Mouse (Mus musculus): ENCODE measurements around the gene Suds3. TPM values are rescaled to one million over a fixed set of nuclear protein-coding genes. Genes with fewer than 3 reads are reported as not detected.

The Suds3 gene
- total and polyA plus RNA-seq, 3 experiments, result 36.3 to 83.3 (median 61.0) TPM

DNA sequence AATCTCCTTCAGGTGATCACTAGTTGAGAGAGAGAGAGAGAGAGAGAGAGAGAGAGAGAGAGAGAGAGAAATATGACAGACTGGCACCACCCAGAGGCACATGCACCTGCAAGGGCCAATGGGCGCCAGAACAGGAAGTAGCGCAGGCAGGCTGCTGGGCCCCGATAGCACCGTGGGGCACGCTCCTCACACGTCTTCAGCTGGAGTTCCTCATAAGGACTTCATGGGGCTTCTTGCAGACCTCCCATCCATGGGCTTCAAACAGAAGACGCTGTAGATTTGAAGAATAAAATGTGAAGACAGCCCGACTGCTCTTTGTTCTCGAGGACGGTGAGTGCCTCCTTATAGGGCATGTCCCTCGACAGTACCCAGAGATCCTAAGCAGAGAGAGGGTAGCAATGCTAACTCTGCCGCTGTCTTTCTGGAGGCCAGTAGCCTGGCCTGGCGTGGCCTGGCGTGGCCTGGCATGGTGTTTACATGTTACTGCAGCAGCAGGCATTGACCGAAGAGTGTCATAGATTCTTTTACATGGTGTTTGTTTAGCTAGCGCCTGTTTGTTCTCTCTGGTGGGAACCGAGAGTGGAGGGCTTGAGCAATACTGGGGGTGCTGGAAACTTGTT, 17.6 kb upstream of the Suds3 start:
- H3K4me3 ChIP-seq (ENCODE audit: low read depth, low read length), result peak overlapping the region; percentile 73
- peak; percentile 62 for ATAC-seq (ENCODE audit: extremely low read depth, insufficient number of reproducible peaks, low FRiP score, poor library complexity, severe bottlenecking)

DNA sequence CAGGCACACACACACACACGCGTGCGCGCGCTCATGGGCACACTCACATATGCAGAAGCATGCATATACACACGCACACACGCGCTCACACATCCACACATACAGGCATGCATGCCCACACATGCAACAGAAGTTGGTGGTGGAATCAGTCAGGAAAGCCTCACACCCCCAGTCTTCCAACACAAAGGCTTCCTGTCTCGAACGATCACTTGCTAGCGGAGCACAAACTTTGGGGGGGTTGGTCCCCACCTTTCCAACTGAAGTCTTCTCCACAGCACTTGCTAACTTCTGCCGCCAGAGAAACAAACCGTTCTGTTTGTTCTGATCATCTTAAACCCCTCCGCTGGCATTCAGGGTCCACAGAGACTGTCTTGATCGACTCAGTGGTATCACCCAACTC, 14.8 kb upstream of the Suds3 start:
- ATAC-seq (ENCODE audit: extremely low read depth, insufficient number of reproducible peaks, low FRiP score, poor library complexity, severe bottlenecking), result no peak
- no peak overlapping the region for H3K4me3 ChIP-seq (ENCODE audit: low read depth, low read length)
- TF ChIP-seq GATA2 (IDR thresholded peaks at IDR 0.05; ENCODE audit: borderline replicate concordance, low read depth, low read length) (no peak), CTCF (IDR thresholded peaks at IDR 0.05; ENCODE audit: low read depth, low read length) (no peak), POLR2AphosphoS5 (IDR thresholded peaks at IDR 0.05; ENCODE audit: insufficient replicate concordance, low read depth, low read length) (no peak), TAL1 (conservative IDR thresholded peaks at IDR 0.05; ENCODE audit: low read depth, low read length) (no peak), GATA1 (IDR thresholded peaks at IDR 0.05; ENCODE audit: borderline replicate concordance, low read length) (no peak)
- DNase-seq (ENCODE audit: low spot score), result no peak
- peaks cover 35% of the 10 kb centered on the region for H3K36me3 ChIP-seq (replicated peaks)
- H3K27me3 ChIP-seq (ENCODE audit: insufficient read depth, low read length), result no peaks in the 10 kb centered on the region
- H3K9me3 ChIP-seq (replicated peaks), result peaks cover 3% of the 10 kb centered on the region; the same call in 1 of the 2 replicates
- peaks cover 40% of the 10 kb centered on the region for H3K4me1 ChIP-seq (ENCODE audit: insufficient read depth, low read depth, low read length)

More for the DNA sequence above, 17.6 kb upstream of the Suds3 start:
- peak; percentile 75 for DNase-seq (ENCODE audit: low spot score)
- Histone ChIP-seq H3K4me1 (ENCODE audit: insufficient read depth, low read depth, low read length) (peaks cover 59% of the 10 kb centered on the region), H3K9me3 (replicated peaks) (no peaks in the 10 kb centered on the region), H3K36me3 (replicated peaks) (peaks cover 43% of the 10 kb centered on the region), H3K27me3 (ENCODE audit: insufficient read depth, low read length) (no peaks in the 10 kb centered on the region)
- TF ChIP-seq GATA1 (IDR thresholded peaks at IDR 0.05; ENCODE audit: borderline replicate concordance, low read length), result no peak
- TF ChIP-seq TAL1 (conservative IDR thresholded peaks at IDR 0.05; ENCODE audit: low read depth, low read length), result peak; percentile 52; the same call in 1 of the 2 replicates

DNA sequence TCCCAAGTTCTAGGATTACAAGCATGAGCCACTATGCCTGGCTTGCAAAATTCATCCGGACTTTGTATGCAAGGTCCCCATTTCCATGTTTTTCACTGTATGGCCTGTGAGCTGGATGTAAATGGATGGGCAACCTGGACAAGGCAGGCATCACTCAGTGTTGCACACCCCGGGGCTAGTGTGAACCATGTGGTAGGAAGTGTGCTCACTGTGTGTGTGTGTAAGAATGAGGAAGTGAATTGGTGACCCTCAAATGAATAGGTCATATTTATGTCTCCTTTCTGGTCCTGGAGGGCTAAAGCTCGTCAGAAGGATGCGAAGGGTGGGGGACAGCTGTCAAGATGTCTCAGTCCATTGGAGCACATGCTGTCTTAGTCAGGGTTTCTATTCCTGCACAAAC, 11.1 kb upstream of the Suds3 start:
- DNase-seq (ENCODE audit: low spot score), result no peak
- TF ChIP-seq CTCF (IDR thresholded peaks at IDR 0.05; ENCODE audit: low read depth, low read length) (no peak), GATA1 (IDR thresholded peaks at IDR 0.05; ENCODE audit: borderline replicate concordance, low read length) (no peak), GATA2 (IDR thresholded peaks at IDR 0.05; ENCODE audit: borderline replicate concordance, low read depth, low read length) (no peak), POLR2AphosphoS5 (IDR thresholded peaks at IDR 0.05; ENCODE audit: insufficient replicate concordance, low read depth, low read length) (no peak), TAL1 (conservative IDR thresholded peaks at IDR 0.05; ENCODE audit: low read depth, low read length) (no peak)
- no peak for ATAC-seq (ENCODE audit: extremely low read depth, insufficient number of reproducible peaks, low FRiP score, poor library complexity, severe bottlenecking)
- Histone ChIP-seq H3K27me3 (ENCODE audit: insufficient read depth, low read length) (no peaks in the 10 kb centered on the region), H3K36me3 (replicated peaks) (peaks cover 44% of the 10 kb centered on the region), H3K4me1 (ENCODE audit: insufficient read depth, low read depth, low read length) (peaks cover 37% of the 10 kb centered on the region), H3K4me3 (ENCODE audit: low read depth, low read length) (no peak overlapping the region), H3K9me3 (replicated peaks) (peaks cover 6% of the 10 kb centered on the region; the same call in 1 of the 2 replicates)

DNA sequence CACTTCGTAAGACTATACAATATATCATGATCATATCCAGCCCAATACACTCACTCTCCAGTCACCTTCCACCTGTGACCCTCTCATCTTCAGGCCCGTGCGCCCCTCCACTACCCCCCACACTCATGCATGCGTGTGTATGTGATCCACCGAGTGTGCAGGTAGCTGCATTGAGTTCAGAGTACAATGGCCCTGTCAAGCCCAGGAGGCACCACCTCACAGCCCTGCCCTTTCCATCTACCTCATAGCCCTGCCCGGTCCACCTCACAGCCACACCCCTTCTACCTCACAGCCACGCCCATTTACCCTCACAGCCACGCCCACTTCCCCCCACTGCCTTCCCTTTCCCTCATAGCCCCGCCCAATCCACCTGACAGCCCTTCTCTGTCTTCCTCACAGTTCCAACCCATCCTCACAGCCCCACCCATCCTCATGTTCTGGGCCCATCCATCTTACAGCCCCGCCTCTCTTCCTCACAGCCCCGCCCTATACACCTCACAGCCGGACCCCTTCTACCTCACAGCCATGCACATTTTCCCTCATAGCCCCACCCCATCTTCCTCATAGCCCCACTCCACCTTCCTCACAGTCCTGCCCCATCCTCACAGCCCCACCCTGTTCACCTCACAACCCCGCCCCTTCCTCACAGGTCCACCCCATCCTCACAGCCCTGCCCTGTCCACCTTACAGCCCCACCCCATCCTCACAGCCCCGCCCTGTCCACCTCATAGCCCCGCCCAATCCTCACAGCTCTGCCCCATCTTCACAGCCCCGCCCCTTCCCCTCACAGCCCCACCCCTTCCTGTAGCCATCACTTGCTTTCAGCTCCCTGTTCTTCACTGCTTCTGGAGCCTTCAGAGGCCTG, 9.8 kb upstream of the Suds3 start:
- H3K4me1 ChIP-seq (ENCODE audit: insufficient read depth, low read depth, low read length), result peaks cover 45% of the 10 kb centered on the region
- H3K27me3 ChIP-seq (ENCODE audit: insufficient read depth, low read length), result no peaks in the 10 kb centered on the region
- no peak for TF ChIP-seq GATA2 (IDR thresholded peaks at IDR 0.05; ENCODE audit: borderline replicate concordance, low read depth, low read length)
- no peak for TF ChIP-seq POLR2AphosphoS5 (IDR thresholded peaks at IDR 0.05; ENCODE audit: insufficient replicate concordance, low read depth, low read length)
- no peak for TF ChIP-seq TAL1 (conservative IDR thresholded peaks at IDR 0.05; ENCODE audit: low read depth, low read length)
- no peak for TF ChIP-seq GATA1 (IDR thresholded peaks at IDR 0.05; ENCODE audit: borderline replicate concordance, low read length)
- TF ChIP-seq CTCF (IDR thresholded peaks at IDR 0.05; ENCODE audit: low read depth, low read length), result no peak
- H3K9me3 ChIP-seq (replicated peaks), result peaks cover 6% of the 10 kb centered on the region; the same call in 1 of the 2 replicates
- peaks cover 39% of the 10 kb centered on the region for H3K36me3 ChIP-seq (replicated peaks)
- peak overlapping the region; percentile 30; the same call in 1 of the 2 replicates for H3K4me3 ChIP-seq (ENCODE audit: low read depth, low read length)
- DNase-seq (ENCODE audit: low spot score), result no peak
- ATAC-seq (ENCODE audit: extremely low read depth, insufficient number of reproducible peaks, low FRiP score, poor library complexity, severe bottlenecking), result no peak

DNA sequence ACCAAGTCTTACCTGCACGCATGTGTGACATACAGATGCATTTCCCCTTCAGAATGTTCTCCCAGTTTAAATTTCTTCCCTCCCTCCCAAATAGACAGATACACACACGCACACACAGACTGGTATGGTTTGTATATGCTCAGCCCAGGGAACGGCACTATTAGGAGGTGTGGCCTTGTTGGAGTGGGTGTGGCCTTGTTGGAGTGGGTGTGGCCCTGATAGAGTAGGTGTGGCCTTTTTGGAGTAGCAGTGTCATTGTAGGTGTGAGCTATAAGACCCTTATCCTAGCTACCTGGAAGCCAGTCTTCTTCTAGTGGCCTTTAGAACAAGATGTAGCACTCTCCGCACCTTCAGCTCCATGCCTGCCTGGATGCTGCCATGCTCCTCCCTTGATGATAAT, 7.9 kb upstream of the Suds3 start:
- ATAC-seq (ENCODE audit: extremely low read depth, insufficient number of reproducible peaks, low FRiP score, poor library complexity, severe bottlenecking), result no peak
- no peak for TF ChIP-seq POLR2AphosphoS5 (IDR thresholded peaks at IDR 0.05; ENCODE audit: insufficient replicate concordance, low read depth, low read length)
- TF ChIP-seq GATA2 (IDR thresholded peaks at IDR 0.05; ENCODE audit: borderline replicate concordance, low read depth, low read length), result no peak
- TF ChIP-seq TAL1 (conservative IDR thresholded peaks at IDR 0.05; ENCODE audit: low read depth, low read length), result no peak
- no peak for TF ChIP-seq CTCF (IDR thresholded peaks at IDR 0.05; ENCODE audit: low read depth, low read length)
- no peak for TF ChIP-seq GATA1 (IDR thresholded peaks at IDR 0.05; ENCODE audit: borderline replicate concordance, low read length)
- Histone ChIP-seq H3K9me3 (replicated peaks) (peaks cover 6% of the 10 kb centered on the region; the same call in 1 of the 2 replicates), H3K27me3 (ENCODE audit: insufficient read depth, low read length) (no peaks in the 10 kb centered on the region), H3K4me3 (ENCODE audit: low read depth, low read length) (no peak overlapping the region), H3K36me3 (replicated peaks) (peaks cover 27% of the 10 kb centered on the region), H3K4me1 (ENCODE audit: insufficient read depth, low read depth, low read length) (peaks cover 53% of the 10 kb centered on the region)
- DNase-seq (ENCODE audit: low spot score), result no peak

DNA sequence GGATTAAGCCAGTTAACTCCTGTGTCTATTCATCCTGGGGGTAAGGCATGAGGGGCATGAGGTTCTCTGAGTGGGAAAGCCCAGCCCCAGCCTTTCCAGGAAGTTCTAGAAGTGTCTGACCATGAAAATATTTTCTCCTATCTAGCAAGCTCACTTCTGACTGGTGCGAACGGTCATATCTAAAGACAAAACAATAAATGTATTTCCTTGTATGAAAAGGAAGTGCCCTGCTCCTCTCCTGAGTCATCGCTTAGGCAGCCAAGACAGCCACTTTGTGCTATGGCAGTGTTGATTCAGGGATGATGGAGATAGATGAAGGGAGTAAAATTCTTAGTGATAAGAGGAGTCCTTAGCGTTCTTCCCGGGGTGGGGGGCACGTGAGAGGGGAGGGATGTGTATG, 7.2 kb upstream of the Suds3 start:
- Histone ChIP-seq H3K4me3 (ENCODE audit: low read depth, low read length) (no peak overlapping the region), H3K9me3 (replicated peaks) (peaks cover 6% of the 10 kb centered on the region; the same call in 1 of the 2 replicates), H3K36me3 (replicated peaks) (peaks cover 23% of the 10 kb centered on the region), H3K27me3 (ENCODE audit: insufficient read depth, low read length) (no peaks in the 10 kb centered on the region), H3K4me1 (ENCODE audit: insufficient read depth, low read depth, low read length) (peaks cover 61% of the 10 kb centered on the region)
- TF ChIP-seq GATA1 (IDR thresholded peaks at IDR 0.05; ENCODE audit: borderline replicate concordance, low read length), result no peak
- TF ChIP-seq CTCF (IDR thresholded peaks at IDR 0.05; ENCODE audit: low read depth, low read length), result no peak
- TF ChIP-seq POLR2AphosphoS5 (IDR thresholded peaks at IDR 0.05; ENCODE audit: insufficient replicate concordance, low read depth, low read length), result no peak
- TF ChIP-seq GATA2 (IDR thresholded peaks at IDR 0.05; ENCODE audit: borderline replicate concordance, low read depth, low read length), result no peak
- TF ChIP-seq TAL1 (conservative IDR thresholded peaks at IDR 0.05; ENCODE audit: low read depth, low read length), result no peak
- 0 out of 2 replicates have a peak, but pooled peaks have one; percentile 2 for ATAC-seq (ENCODE audit: extremely low read depth, insufficient number of reproducible peaks, low FRiP score, poor library complexity, severe bottlenecking)
- DNase-seq (ENCODE audit: low spot score), result no peak
